Mouse (Mus musculus) bone marrow macrophage, adult 2 months (primary cell): ENCODE measurements around the gene Tnni1.

Experiments used
- CTCF ChIP-seq: IDR thresholded peaks from 2 replicates; pipeline ENCODE4 v1.5.1; 2012; ENCODE audit warnings: low read depth, mild to moderate bottlenecking, low read length, moderate library complexity
- POLR2A ChIP-seq: IDR thresholded peaks from 2 replicates; pipeline ENCODE4 v1.6.1; 2012; ENCODE audit warnings: mild to moderate bottlenecking, low read depth, low read length, borderline replicate concordance

GRCm38 (mm10) chr1:135847139-135847562, 67.9 kb downstream of the Tnni1 start:
- TF ChIP-seq POLR2A (no peak), CTCF (peak; percentile 89)
